Mouse (Mus musculus) brain, embryonic 14.5 days (tissue): Measurements from ENCODE around the gene Stoml2. TPM values are rescaled to one million over a fixed set of nuclear protein-coding genes. Genes with fewer than 3 reads are reported as not detected.

Experiments used
- DNase-seq: peaks from one replicate; pipeline ENCODE4 v3.0.0-alpha.2; 2011; ENCODE audit warnings: low read depth
- CTCF ChIP-seq: fragments of 200-500 bp; IDR thresholded peaks from 2 replicates; pipeline ENCODE4 v1.5.1; 2012; ENCODE audit warnings: inconsistent platforms, mild to moderate bottlenecking, moderate library complexity, borderline replicate concordance; ENCODE audit not compliant: insufficient read depth, insufficient read length; ENCODE audit errors: extremely low read depth
- POLR2A ChIP-seq: fragments of 200-500 bp; IDR thresholded peaks from 2 replicates; pipeline ENCODE4 v1.6.1; 2012; ENCODE audit warnings: mild to moderate bottlenecking, inconsistent platforms, borderline replicate concordance; ENCODE audit not compliant: poor library complexity, insufficient read depth, insufficient read length, severe bottlenecking; ENCODE audit errors: extremely low read depth
- polyA plus RNA-seq: library from polyadenylated mRNA; depleted of rRNA; stranded (reverse); fragments of >200 nt; gene quantifications from 2 replicates; pipeline ENCODE4 v1.2.3, GENCODE M21; 2012; rRNA removed

The Stoml2 gene
- 106 and 168 TPM in 2 replicates for polyA plus RNA-seq

DNA sequence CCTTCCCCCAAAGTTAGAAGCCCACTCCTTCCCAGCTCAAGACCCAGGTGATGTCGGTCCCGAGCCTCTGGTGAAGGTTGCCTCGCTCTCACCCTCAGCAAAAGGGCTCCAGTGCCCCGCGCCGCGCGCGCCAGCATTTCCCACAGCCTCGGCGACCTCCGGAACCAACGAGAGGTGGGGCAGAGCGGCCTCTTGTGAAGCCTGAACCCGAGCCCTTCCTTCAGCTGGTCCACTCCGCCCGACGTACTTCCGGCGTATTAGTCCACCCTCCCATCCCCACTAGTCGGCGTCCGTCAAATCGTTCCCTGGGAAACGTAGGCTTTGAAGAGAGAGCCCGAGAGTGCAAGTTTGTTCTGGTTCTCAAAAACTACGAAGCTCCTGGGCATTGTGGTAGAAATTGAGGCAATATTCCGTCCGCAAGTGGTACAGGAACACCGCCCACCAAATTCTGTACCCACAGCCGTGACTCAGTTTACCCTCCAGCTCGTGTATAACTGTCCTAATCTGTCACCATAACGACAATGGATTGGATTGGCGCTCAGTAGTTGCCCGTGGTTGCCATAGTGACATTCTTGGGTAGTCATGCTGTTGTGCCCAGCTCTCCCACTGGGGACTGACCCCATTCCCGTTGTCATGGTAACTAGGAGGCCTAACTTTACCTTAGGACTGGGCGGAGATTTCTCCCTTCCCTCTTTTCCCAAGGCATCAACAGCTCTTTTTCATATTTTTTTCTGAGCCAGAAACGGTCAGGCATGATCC, at the start of gene Stoml2:
TSS of gene Stoml2 (minus strand) at position 474 of the 759 bp plus-strand sequence.
- TF ChIP-seq POLR2A (peak; percentile 58; the same call in 1 of the 2 replicates), CTCF (peak; percentile 39; the same call in 1 of the 2 replicates)
- DNase-seq, result peak; percentile 99

DNA sequence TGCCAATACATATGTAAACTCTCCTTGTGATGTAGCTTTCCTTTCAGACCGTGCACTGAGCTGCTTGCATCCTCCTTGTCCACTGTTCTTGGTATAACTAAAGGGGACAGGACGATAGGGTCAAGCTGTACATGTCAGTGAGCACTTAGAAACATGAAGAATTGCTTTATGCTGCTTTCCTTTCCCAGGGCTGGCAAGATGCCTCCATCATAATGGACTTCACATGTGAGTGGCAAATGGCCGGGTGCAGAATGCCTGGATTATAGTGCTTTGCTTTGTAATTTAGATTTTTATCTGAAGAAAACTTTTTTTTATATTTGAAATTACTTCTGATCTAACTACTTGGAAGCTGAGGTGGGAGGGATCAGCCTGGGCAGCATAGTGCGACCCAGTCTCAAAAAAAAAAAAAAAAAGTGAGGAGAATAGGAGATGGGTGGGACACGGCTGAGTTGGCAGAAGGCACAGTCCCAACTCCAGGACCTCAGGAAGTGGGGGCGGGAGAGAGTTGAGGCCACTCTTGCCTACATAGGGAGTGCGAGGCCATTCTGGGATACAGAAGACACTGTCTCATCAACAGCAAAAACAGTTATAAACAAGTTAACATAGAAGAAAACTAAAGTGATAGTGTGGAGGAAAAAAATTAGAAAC, 46.7 kb upstream of the Stoml2 start:
- no peak for TF ChIP-seq CTCF
- no peak for TF ChIP-seq POLR2A
- peak; percentile 17 for DNase-seq

DNA sequence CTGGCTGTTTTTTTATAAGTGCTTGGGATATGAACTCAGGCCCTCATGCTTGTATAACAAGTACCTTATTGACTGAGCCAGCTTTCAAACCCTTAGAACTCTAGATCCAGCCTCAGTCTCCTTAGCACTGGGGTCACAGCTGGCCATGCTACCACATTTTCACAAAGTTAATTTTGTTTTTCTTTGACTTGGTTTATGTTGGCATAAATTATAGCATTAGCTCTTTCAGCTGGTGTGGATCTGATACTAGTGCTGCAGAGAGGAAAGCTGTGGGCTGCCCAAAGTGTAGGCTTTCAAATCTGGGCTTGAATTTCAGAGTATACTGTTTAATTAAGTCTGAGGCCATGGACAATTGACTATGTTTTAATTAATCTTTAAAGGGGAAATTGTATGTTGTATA, 43.4 kb upstream of the Stoml2 start:
- TF ChIP-seq POLR2A (no peak), CTCF (no peak)
- no peak for DNase-seq

DNA sequence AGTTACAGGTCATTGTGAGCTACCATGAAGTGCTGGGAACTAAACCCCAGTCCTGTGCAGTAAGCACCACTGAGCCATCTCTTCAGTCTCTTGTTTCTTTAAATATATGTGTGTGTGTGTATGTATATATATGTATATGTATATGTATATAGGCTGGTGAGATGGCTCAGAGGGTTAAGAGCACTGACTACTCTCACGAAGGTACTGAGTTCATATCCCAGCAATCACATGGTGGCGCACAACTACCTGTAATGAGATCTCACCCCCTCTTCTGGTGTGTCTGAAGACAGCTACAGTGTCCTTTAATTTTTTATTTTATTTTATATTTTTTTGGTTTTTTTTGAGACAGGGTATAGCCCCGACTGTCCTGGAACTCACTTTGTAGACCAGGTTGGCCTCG, 34.0 kb upstream of the Stoml2 start:
- DNase-seq, result no peak
- TF ChIP-seq POLR2A (no peak), CTCF (no peak)

DNA sequence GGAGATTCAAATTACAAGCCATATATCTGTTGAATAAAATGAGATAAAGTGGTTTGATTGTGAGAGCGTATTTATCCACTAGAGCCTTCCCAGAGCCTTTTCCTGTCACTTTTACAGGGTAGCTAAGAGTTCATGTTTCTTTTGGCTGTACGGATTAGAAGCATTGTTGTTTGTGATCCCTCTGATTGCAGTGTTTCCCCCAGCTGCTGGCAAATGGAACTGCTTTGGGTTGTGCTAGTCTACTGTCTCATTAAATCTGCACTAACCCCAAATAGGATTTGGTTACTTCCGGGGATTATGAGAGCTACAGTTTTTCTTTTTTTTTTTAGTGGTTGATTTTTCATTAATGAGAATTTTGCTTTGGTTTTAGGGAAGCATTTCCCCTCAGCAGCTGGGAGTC, 28.8 kb upstream of the Stoml2 start:
- TF ChIP-seq CTCF, result no peak
- TF ChIP-seq POLR2A, result no peak
- peak; percentile 56 for DNase-seq

DNA sequence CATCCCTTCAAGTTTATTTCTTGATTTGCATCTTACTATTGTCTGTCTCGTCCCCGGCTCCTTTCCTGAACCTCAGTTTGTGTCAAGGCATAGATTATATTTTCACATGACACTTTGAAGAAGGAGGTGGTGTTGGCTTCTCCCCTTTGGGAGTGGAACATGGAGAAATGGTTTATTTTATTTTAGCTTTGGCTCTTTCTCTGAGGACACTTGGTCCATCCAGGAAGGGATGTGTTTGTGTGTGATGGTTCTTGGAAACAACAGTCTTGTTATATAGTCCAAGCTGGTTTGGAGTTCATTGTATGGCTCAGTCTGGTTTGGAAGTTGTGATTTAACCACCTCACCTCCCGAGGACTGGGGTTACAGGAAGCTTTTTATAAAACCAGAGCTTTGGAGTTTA, 28.2 kb upstream of the Stoml2 start:
- no peak for DNase-seq
- no peak for TF ChIP-seq CTCF
- no peak for TF ChIP-seq POLR2A

DNA sequence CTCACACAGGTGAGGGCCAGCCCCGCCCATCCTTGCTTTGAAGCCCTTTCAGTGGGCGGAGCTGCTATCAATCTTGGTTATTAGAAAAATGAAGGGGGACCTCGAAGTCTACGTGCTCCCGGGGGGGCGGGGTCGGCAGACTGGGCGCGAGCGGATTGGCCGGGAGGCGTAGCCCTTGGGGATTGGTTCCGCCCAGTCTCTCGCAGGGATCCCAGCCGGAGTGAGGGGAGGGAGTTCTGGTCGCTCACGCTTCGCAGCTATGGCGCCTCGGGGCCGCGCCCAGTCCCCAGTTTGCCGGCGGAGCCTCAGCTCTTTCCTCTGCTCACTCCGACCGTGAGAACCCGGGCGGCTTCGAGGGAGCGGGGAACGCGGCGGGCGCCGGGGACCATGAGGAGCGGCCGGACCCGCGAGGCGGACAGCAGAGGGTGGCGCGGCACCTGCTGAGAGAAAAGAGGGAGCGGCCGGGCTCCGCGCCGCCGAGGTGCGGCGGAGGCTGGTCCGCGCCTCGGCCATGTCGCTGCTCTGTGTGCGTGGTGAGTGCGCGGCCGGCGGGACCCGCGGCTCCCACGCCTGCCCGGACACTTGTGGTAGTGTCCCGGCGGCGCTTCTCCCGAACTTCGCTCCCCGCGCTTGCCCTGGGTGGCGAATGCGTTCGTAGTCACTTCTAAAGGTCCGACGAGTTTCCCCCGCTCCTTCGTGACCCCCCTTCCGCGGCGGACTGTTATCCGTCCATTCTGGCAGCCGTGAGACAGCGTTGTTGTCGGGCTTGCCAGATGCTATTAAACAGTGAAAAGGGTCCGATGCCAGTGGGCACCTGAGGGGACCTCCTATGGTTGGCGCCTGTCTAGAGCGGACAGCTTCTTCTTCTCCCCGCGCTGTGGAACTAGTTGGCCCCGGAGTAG, 27.5 kb upstream of the Stoml2 start, which contains the start of gene Unc13b:
TSS of gene Unc13b (plus strand) at position 201 of the 902 bp plus-strand sequence.
- TF ChIP-seq CTCF, result no peak
- TF ChIP-seq POLR2A, result peak; percentile 79
- peak; percentile 99 for DNase-seq

DNA sequence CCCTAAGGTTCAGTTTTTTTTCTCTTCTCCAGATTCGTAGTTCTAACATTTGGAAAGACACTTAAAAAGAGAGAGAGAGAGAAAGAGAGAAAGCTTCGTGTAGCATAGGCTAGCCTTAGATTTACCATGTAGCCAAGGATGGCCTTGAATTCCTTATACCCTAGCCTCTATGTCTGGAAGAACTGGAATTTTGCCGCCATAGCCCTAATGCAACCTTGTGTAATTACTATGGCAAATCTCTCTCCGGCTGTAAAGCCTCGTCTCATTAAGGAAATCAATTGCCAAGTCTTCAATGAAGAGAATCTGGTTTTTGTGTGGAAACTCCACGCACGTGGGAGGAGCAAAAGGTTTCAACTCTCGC, 26.9 kb upstream of the Stoml2 start:
- TF ChIP-seq CTCF, result no peak
- TF ChIP-seq POLR2A, result no peak
- no peak for DNase-seq

DNA sequence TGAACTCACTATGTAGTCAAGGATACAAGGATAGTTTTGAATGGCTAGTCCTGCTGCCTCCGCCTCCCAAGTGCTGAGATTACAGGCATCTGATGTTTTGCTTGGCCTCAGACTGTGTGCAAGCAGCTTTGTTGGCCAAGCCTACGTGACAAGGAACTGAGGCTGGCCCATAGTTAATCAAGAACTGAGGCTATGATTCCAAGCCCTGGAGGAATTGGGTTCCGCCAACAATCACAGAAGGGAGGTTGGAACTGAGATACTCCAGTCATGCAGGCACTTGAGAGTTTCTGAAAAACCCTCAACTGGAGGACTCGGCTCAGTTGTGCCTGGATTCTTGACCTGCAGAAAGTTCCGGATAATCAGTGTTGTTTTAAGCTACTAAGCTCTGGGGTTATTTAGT, 26.1 kb upstream of the Stoml2 start:
- TF ChIP-seq CTCF, result no peak
- TF ChIP-seq POLR2A, result no peak
- no peak for DNase-seq

DNA sequence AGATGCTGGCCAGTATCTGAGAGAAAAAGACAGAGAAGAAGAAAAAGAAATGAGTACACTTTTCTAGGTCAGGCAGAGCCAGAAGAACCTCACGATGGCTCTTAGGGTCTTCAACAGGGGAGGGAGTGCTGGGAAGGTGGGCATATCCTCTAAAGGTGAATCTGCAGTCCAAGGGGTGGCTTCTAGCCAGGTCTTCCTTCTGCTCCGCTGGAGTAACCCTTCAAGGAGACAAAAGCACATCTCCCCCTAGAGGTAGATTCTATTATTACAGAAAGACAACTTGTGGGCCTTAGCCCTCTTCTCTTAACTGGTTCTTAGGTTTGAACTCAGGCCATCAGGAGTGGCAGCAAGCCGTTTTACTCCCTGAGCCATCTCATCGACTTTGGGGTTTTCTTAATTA, 21.1 kb upstream of the Stoml2 start:
- peak; percentile 75 for DNase-seq
- TF ChIP-seq POLR2A (no peak), CTCF (peak; percentile 51; the same call in 1 of the 2 replicates)

DNA sequence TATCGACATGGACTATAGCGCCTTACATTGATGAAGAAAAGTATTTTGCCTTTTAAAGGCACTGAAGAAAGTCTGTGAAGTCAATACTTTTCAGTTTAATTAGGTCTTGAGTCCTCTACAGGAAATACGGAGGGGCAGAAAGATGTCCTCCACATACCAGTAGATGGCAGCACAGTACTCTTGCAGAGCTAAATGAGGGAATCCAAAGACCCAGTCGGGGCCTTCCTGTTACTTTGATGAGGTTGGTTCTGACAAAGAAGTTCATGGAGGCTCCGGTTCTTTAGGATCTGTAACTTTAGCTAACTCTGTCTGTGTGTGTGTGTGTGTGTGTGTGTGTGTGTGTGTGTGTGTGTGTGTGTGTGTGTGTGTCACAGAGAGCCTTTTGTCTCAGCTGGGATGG, 15.7 kb upstream of the Stoml2 start:
- DNase-seq, result peak; percentile 95
- peak; percentile 78; the same call in 1 of the 2 replicates for TF ChIP-seq CTCF
- no peak for TF ChIP-seq POLR2A
